Mouse (Mus musculus): ENCODE data around the gene Cep295nl.
A peak's percentile ranks its signal among the peaks of the same experiment; 100 is the strongest.

Cep295nl gene

DNA sequence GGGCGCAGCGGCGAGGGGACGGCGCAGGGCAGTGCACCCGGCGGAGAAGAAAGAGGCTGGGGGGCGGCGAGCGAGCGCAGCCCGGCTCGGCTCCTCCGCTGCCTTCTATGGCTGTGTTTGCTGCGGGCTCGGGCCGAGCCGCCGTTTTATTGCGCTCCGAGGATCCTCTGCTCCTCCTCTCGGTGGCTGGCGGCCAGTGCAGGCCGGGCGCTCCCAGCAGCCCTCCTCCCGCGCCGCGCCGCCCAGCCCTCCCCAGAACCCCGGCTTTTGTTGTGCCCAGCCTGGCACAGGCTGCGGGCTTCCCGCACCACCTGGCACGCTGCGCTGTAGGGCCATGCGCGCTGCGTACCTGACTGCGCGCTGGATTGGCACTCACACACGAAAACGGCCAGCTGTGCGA lies 12.9 kb upstream of the Cep295nl start:
- peak; percentile 95 for DNase-seq (ENCODE audit: low spot score)

DNA sequence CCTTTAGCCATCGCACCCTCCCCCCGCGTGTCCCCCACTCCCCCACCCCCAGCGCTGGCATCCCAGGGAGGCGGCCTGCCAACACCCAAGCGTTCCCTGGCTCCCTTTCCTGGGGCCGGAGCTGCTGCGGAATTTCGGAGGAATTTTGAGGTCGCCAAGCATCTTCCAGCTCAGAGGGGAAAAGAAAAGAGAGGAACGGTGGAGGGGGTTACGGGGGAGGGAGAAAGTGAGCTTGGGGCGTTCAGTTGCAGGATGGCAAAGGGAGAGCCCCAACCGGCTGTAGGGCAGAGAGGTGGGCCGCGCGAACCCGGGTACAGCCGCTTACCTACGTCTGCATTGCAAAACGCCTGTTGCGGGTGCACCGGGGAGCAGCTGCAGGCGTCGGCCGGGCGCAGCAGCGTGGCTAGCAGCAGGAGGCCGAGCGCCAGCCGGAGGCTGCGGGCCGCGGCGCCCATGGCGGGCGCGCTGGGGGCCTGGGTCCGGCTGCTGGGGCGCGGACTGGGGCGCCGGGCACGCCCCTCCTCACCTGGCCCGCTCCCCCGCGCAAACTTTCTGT lies 12.4 kb upstream of the Cep295nl start:
- DNase-seq (ENCODE audit: low spot score) = peak; percentile 73

GRCm38 (mm10) chr11:118349494-118349893 lies 7.2 kb upstream of the Cep295nl start:
- no peak for DNase-seq (ENCODE audit: low spot score)

DNA sequence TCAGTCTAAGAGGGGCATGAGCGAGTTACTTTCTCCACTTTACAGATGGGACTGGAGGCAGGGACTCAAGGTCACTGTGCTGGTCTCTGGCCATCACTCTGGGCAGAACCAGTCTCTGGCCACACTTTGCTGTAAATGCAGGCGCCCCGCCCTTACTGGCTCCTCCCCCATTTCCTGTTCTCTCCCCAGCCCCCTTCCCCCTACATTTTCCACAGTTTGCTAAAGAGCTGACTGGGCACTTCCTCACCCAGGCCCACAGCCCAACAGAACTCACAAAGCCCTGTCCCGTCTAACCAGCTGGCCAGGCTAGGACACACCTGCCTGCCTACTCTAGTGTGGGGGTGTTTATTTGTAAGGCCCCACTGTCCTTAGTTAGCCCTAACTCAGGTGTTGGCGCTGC lies 6.6 kb upstream of the Cep295nl start:
- peak; percentile 82 for DNase-seq (ENCODE audit: low spot score)

- DNase-seq (ENCODE audit: low spot score) = no peak
Measured at GRCm38 (mm10) chr11:118348419-118348818, 6.1 kb upstream of the Cep295nl start.

DNA sequence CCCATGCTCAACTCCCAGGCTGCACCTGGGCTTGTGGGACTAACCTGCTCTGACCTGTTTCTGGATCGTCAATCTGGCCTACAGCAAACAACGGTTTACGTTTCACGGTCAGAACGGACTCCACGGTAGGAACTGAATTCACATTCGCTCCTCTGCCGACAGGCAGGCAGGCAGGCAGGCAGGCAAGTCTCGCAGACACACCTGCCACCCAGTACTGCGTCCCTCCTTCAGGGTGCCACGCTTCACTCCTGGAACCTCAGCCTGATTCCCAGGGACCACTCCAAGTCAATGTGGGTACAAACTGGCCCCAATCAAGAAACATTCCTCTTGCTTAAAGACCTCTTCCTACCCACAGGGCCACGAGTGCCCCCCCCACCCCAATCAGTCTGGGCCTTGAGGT lies 5.6 kb upstream of the Cep295nl start:
- DNase-seq (ENCODE audit: low spot score) = no peak

DNA sequence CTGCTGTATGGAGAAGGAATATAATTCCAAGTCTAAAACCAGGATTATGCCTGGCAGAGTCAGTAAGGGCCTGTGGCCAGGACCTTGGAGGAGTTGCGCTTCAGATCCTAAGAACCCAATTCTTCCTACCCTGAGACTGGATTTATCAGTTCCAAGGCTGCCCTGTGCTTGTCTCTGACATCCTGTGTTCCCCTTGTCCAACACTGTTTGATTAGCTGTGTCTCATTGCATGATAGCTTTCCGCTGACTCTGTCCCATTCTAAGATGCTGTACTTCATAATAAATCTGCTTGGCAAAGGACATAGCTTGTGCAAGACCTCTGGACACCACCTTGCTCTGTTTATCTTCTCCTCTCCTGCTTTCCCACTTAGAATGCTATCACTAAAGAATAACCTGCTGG lies 5.1 kb upstream of the Cep295nl start:
- DNase-seq (ENCODE audit: low spot score) = no peak

- no peak for DNase-seq (ENCODE audit: low spot score)
Measured at GRCm38 (mm10) chr11:118346395-118347096, 4.2 kb upstream of the Cep295nl start.

GRCm38 (mm10) chr11:118345693-118346092 lies 3.4 kb upstream of the Cep295nl start:
- peak; percentile 76 for DNase-seq (ENCODE audit: low spot score)

- no peak for DNase-seq (ENCODE audit: low spot score)
Measured at GRCm38 (mm10) chr11:118343629-118344028, 1.3 kb upstream of the Cep295nl start.

GRCm38 (mm10) chr11:118337491-118338168 lies 4.7 kb downstream of the Cep295nl start:
- no peak for DNase-seq (ENCODE audit: low spot score)

DNA sequence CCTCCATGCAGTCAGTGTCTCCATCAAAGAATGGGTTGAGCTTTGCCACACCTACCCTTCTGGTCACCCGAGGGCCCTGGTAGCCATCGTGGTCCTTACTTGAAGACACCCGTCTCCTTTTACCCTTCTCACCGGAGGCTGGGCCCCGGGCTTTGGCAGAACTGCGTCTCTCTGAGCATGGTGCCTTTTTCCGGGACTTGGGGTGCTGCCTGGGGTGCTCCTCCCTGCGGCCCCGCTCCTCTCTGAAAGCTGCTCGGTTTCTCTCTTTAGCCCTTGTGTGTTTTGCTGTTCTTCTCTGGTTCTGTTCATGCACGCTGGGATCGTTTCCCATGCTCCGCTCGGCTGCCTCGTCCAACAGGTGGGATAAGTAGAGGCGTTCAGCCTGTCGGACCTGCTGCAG lies 8.9 kb downstream of the Cep295nl start:
- no peak for DNase-seq (ENCODE audit: low spot score)

DNA sequence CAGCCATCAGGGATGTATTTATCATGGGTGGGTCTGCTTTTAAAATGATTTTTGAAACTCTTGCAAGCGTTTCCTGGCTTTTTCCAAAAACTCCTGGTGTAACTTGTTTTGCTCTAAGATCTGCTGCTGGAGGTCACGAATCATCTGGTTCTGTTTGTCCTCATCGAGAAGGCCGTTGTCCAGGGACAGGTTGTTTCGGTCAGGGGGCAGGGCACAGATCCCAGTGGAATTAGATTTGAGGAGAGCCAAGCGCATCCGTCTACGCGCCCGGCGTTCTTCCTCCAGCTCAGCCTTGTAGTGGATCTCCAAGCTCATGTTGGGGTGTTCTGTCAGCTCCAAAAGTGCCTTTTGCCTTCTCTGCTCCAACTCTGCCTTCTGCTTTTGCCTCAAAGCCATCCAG lies 9.9 kb downstream of the Cep295nl start:
- peak; percentile 73 for DNase-seq (ENCODE audit: low spot score)

GRCm38 (mm10) chr11:118330777-118331176 lies 11.5 kb downstream of the Cep295nl start:
- no peak for DNase-seq (ENCODE audit: low spot score)

DNA sequence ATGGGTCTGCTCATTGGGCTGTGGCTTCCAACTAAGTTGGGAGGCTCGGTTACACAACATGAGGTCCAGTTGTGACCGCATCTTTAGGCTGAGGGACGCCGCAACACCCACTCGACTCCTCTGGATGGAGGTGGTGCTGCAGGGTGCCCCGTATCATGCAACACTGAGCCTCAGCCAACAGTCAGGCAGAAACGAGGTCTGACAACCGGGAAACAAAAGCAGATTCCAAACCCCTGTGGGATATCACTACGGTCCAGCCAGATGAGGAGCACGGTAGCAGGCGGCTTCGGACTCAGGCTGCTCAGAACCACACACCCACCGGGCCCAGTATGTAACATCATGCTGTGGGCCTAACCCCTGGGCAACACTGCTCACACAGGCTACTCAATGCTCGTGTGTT lies 11.9 kb downstream of the Cep295nl start:
- no peak for DNase-seq (ENCODE audit: low spot score)

DNA sequence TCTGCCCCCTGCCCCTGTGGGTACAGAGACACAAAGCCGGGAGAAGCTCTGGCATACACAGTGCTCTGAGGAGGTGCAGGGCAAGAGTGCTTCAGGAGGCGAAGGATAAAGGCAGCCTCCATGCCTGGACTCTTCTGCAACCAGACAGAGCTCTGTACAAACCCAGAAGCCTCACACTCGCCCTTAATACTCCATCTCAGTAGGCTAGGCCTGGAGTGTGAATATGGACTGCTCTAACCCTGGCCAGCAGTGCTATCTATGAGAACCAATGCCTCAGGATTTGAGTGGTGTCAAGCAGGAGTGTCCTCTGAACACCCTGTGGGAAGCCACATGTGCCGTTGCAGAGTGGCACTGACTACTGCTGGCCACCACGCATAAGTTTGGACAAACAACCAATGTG lies 13.4 kb downstream of the Cep295nl start:
- DNase-seq (ENCODE audit: low spot score) = no peak

DNA sequence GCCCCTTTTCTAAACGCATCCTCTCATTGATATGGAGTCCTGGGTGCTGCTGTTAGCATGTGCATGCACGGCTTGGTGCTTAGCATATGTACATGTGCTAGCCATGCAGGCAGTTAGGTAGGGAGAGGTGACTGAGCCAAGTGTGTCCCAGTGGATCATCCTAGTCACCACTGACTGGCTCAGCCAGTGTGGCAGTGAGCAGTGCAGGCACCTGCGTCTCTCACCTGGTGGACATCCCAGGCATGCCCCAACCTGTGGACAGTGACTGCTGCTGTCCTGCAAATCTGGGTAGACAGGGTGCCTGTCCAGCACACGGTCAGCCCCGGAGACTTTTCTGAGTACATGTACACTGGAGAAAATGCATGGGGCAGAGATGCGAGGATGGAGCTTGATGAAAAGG lies 13.8 kb downstream of the Cep295nl start:
- DNase-seq (ENCODE audit: low spot score) = no peak

GRCm38 (mm10) chr11:118326991-118327971 lies 15.0 kb downstream of the Cep295nl start:
- peak; percentile 80 for DNase-seq (ENCODE audit: low spot score)

- no peak for DNase-seq (ENCODE audit: low spot score)
Measured at GRCm38 (mm10) chr11:118326491-118326890, 15.8 kb downstream of the Cep295nl start.

GRCm38 (mm10) chr11:118324541-118324940 lies 17.8 kb downstream of the Cep295nl start:
- DNase-seq (ENCODE audit: low spot score) = no peak

GRCm38 (mm10) chr11:118323974-118324373 lies 18.3 kb downstream of the Cep295nl start:
- DNase-seq (ENCODE audit: low spot score) = no peak

DNA sequence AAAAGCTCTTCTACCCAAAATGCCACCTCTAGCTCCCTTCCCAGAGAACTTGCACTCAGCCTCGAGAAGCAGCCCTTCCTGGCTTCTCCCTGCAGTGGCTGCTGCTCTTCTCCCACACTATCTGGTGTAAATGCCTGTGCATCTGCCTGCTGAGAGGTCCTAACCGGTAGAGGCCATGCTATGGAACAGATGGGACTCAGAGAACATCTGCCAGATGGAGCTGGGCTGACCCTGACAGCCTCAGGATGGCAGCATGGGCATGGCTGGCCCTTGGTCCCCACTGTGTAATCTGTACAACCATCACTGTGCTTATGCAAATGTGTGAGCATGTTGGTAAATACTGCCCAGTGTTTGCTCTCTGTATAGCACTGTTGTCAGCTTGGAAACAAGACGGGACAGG lies 19.7 kb downstream of the Cep295nl start:
- DNase-seq (ENCODE audit: low spot score) = no peak

Data from testis, postnatal 10 days (tissue).